Mouse (Mus musculus) c-Kit-negative CD71-positive TER-119-positive erythroid progenitor cells, embryonic 14.5 days (primary cell): Measurements from ENCODE around the gene Supt20.
"Not testable (repeated sequence)": the region's sequence is repeated elsewhere in the genome, so short reads cannot be mapped to it uniquely, and the experiment has no call there.

Experiments used
- DNase-seq: peaks from one replicate; pipeline ENCODE4 v3.0.0-alpha.2; 2013; ENCODE audit warnings: low read depth, low spot score

Supt20 gene

DNA sequence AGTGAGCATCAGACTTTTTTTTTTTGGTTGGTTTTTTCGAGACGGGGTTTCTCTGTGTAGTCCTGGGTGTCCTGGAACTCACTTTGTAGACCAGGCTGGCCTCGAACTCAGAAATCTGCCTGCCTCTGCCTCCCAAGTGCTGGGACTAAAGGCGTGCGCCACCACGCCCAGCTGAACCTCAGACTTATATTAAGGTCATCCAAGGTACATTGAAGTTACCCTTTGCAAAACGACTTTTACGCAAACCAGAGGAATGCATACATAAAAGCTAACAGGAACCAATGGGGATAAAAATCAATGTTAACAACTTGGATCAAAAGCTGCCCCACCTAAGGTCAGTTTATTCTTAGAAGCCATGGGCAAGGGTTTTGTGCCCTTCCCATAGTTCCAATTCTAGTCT lies 11.5 kb downstream of the Supt20 start:
- DNase-seq, result not testable (repeated sequence)

DNA sequence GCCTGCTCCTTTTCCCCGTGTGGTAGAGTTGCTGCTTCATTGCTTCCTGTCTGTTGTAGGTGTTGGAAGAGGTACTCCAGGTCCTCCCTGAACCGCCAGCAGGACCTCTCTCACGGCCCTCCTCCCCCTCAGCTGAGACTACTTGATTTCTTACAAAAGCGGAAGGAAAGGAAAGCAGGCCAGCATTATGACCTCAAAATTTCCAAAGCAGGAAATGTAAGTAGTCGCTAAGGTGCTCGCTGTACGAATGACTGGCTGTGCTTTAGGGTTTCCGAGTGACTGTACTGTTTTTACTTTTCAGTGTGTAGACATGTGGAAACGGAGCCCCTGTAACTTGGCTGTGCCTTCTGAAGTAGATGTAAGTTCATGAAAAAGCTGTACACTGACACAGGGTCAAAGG lies 16.4 kb downstream of the Supt20 start:
- no peak for DNase-seq

DNA sequence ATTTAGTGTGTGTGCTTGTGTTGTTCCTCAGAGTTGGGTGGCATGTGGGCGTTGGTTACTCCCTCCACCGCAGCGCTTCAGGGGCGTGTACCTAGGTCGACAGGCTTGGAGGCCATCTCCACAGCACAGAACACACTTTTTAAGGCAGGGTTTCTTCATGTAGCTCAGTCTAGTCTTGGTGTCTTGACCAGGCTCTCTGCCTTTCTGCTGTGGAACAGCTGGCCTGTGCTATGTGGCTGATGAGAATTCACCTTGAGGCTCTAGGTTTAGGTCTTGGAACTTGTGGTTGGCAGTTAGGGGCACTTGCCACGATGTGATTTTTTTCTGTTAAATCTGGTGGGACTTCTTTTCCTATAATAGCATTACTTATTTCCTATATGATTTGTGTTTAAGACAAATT lies 21.6 kb downstream of the Supt20 start, which contains the start of gene Gm21958:
Gm21958 (minus strand) TSS at position 101 of the 400 bp plus-strand sequence.
- no peak for DNase-seq

DNA sequence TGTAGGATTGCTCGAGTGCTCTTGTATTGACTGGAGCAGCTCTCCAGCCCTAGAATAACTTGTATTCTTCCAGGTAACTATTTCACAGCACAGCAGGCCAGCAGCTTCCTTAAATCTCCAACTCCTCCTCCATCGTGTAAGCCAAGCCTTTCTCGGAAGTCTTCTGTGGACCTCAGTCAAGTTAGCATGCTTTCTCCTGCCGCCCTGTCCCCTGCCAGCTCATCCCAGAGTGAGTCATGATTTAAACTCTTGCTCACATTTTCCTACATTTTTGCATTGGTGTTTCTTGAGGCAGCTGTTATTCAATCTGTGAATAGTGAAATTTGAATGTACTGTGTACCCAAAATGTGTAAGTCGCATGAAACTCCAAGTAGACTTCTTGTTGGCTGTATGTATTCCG lies 22.9 kb downstream of the Supt20 start:
- DNase-seq, result no peak

DNA sequence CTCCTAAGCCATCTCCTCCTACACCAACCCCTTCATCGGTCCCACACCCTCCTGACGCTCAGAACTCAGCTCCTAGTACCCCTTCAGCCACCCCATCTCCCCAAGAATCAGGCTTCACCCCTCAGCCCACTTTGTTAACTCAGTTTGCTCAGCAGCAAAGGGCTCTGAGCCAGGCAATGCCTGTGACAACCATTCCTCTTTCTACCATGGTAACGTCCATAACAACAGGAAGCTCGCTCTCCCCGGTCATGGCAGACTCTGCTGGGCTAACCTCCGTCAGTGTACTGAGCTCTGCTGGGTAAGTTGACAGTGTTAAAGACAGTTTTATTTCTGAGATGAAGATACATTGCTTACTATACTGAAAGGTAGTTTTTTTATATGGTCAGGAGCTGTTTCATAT lies 24.7 kb downstream of the Supt20 start:
- no peak for DNase-seq

DNA sequence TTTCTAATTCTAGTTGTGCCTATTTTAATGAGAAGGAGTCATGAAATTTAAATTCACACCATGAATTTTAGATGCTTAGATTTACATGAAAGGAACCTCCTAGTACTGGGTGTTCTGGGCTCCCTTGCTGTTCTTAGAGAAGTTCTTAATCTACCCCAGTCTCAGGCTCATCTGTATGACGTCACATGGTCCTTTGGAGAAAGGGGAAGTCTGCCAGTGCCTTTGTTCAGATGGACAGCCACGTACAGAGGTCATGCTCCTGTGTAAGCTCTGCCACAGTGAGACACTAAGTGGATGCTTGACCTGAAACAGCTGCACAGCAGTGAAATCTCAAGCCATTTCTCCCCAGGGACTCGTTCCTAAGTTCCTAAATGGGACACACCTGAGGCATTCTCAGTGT lies 26.3 kb downstream of the Supt20 start:
- DNase-seq, result no peak

DNA sequence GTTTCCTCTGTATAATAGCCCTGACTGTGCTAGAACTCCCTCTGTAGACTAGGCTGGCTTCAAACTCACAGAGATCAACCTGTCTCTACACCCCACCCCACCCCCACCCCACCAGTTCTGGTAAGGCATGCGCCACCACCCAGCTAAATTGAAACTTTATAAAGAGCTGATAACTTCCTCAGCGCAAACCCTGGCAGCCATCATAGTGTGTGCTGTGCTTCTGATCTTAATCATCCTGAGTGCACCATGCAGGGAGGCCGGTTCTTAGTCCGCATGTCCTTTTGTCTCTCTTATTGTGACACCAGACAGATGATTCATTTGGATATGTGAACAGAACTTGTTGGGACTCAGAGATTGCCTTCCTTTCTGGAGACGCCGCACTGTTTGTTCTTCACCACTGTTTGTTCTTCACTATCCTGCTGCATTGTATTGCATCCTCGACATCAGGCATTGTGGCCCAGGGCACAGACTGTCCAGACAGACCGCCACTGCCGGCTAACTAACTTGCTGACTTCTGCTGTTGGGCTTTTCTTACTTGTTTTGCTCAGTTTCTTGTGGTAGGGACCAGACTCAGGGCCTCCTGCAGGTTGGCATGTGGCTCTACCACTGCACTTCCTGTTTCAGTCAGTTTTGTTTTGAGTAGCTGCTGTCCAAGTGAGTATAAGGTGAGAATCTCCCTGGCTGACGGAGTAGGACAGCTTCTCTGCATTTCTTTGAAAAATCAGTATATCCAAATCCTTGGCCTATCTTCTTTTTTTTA lies 31.3 kb downstream of the Supt20 start:
- no peak for DNase-seq

DNA sequence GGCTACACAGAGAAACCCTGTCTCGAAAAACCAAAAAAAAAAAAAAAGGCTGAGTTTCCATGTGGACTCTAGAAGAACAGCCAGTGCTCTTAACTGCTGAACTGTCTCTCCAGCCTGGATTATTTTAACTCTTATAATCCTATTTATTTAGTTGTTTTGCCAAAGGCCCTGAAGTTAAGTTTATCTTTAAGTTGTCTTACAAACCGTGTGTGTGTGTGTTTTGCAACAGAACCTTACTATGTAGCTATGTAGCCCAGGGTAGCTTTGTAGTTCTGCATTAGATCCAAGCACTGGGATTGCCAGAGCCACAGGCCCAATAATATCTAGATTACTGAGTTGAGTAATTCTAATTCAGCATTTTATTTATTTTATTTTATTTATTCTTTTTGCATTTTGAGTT lies 32.7 kb downstream of the Supt20 start:
- no peak for DNase-seq

DNA sequence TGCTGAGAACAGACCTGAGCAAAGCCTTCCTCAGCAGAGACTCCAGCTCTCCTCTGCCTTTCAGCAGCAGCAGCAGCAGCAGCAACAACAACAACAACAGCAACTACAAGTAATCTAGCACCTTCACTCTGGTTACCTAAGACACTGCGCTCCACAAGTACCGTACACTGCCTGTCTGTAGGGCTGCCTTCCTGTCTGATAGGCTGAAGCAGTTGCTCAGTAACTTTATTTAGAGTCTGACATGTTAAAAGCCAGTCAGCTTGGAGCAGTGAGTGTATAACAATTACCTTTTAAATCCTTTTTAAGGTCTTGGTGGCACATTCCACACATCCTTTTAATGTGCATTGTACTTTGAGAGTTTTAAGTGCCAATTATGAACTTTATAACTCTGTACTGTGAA lies 35.0 kb downstream of the Supt20 start:
- no peak for DNase-seq

DNA sequence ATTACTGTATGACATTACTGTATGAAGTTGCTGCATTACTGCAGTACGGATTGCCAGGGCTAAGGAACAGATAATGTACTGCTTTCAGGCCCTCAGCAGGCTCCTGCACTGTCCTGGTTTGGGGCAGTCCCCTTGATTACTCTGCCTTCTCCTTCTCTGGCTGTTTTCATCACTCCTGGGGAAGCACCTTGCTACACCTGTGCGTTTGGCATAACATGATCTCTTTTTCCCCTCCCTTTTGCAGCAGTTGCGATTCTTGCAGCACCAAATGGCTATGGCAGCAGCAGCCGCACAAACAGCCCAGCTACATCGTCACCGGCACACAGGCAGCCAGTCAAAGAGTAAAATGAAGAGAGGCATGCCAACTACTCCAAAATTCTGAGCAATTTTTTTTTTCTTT lies 35.5 kb downstream of the Supt20 start:
- DNase-seq, result no peak

DNA sequence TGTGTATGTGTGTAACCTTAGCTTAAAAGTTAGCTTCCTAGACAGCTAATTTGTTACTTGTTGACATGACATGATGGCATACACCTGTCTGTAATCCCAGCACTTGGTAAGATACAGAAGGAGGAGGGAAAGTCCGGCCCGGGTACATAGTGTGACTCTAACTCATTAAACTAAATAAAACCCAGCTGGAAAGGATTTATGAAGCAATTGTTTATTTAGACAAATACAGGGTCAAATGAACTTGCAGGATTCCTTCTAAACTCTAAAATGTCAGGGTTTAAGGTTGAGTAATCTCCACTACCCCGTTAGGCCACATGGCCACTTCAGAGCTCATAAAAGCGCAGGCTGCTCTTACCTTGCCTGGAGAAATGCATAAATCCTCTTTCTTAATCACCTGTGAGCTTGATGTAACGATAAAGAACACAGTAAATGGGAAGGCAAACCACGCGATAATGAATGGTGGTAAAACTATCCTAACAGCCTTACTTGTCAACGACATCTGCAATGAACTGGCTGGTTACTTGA lies 39.1 kb downstream of the Supt20 start:
- DNase-seq, result no peak

DNA sequence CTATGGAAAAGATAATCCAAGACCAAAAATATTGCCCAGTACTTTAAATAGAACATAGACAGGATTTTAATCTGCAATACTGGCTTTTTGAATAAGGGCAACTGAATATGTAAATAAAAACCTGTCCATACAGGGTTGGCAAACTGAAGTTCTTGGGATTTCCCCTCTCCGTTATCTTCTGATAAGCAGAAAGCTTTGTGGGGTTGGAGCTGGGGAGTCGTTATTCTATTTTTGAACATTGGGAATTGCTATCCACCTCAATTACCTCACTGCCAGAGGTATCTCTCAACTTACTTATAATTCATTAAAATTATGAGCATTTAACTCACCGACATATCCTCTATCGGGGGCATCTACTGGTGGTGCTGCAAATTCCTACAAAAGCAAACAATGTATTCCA lies 39.8 kb downstream of the Supt20 start:
- no peak for DNase-seq

DNA sequence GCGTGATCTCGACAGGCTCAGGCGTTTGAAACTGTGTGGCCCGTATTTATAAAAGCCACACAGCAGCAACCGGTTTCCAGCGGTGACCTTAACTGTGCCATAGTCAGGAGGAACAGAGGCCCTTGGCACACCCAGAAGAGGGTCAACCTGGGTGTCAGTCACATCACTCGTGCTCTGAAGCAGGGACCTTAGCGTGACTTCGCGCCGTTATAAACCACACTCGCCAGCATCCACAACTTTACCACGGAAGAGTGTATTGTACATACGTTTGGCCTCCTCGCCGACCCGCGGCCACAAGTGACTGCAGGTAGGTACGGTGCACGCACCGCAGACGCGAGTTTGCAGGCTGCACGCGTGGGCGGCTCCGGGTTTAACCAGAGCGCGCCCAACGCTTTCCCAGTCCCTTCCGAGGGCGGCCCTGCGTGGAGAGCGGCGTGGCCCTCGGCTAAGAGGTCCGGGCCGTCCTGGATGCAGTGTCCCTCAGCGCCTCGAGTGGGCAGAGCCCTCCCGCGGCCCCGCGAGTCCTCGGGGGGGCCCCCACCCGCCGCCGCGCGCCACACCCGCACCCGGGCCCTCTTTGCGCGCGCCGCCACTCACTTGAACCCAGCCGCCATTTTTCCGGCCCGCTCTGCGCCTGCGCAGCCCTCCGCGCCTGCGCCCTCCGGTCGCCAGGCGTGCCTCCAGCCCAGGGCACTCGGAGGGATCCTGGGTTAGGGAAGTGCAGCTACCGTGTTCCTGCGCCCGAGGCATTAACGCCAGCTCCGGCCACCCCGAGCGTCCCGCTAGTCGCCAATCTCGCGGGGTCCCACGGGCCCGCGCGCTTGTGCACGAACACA lies 42.0 kb downstream of the Supt20 start:
- DNase-seq, result peak; percentile 81

DNA sequence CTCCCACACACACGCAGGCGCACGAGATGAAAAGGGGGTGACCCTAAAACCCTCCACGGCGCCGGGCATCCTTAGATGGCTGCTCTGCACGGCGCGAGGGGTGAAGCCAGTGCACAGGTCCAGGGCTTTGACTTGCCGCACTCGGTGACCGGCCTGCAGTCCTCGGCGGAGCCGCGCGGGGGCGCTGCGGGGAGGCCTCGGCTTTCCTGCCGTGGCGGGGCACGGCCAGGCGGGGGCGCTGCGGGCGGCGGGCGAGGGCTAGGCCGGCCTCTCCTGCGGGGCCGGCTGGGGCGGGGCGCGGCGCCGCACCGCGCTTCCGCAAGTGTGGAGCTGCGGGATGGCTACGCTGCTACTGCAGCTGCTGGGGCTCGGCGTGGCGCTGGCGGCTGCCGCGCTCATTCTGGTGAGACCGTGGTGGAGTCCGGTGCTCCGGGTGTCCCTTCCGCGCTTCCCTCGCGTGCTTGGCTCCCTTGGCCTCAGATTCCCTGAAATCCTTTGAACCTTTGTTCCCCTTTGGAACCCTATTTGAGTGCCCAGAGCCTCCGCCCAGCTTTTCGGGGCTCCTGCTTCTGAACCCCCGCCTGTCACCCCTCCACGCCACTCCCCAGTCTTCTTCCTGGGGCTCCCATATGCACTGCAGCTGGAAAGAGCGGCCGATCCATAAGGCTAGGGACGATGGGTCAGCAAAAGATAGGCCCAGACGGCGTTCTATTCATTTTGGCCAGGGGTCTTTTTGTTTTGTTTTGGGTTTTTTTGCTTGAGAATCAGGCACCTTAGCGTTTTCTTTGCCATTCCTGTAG lies 42.8 kb downstream of the Supt20 start, which contains the start of the genes Exosc8 and Alg5:
Exosc8 (minus strand) TSS at position 147 of the 800 bp plus-strand sequence.
Alg5 (plus strand) TSS at position 293 of the 800 bp plus-strand sequence.
- DNase-seq, result peak; percentile 69

DNA sequence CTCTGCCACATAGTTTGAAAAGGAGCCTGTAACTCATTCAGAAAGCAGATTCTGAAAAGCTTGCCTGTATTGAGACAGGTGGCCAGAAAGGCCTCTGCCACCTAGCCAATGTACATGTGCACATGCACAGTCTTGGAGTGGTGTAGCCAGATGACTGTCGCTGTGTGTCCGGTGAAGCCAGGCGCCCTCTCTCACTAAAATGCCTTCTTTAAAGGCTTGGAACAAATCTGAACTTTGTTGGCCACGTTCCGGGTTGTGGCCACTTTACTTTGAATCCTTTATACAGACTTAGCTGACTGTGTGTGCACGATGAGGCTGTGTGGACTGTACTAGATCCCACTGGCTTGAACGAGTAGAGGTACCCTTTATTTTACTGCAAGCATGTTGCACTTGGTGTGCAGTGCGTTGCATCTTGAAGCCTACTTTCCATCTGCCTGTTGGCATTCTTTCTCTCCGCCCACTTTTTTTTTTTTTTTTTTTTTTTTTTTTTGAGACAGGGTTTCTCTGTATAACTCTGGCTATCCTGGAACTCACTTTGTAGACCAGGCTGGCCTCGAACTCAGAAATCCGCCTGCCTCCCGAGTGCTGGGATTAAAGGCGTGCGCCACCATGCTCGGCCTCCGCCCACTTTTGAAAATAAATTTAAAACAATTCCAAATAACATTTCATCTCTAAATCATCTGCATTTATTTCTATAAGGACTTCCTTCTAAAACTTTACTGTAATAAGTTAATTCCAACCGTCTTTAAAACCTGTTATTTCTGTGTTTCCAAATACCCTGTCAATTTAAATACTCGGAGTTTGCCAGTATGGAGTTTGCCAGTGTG lies 43.7 kb downstream of the Supt20 start:
- no peak for DNase-seq

DNA sequence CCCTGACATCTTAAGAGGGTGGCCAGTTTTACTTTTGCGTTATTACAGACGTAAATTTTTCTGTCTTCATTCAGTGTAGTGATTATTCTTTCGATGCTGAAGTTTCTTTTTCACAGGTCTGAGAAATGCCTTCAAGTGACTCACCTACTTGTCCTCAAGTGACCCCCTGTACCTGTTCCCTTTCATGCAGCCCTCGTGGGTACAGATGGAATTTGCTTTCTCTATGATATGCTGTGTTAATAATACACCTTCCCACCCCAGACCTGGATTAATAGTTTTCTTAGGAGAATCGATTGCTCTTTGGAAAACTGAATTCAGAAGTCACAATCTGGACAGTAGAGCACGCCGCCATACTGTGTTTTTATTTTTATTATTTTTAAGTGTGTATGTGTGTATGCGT lies 44.7 kb downstream of the Supt20 start:
- no peak for DNase-seq

DNA sequence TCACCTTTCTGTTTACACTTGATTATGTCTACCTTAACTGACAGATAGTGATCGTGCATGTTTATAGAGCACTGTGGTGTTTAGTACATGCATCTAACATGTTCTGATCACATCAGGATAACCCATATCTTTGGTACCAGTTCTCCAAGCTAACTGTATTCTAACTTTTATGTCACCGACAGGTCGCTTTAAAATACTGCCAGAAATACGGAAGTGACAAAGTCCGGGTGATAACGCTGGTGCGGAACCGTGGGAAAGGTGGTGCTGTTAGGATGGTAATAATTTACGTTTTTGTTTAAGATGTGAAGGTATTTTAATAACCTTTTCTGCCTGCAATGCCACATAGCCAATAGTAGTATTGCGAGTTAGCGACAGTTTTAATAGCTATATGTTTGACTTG lies 49.4 kb downstream of the Supt20 start:
- no peak for DNase-seq

DNA sequence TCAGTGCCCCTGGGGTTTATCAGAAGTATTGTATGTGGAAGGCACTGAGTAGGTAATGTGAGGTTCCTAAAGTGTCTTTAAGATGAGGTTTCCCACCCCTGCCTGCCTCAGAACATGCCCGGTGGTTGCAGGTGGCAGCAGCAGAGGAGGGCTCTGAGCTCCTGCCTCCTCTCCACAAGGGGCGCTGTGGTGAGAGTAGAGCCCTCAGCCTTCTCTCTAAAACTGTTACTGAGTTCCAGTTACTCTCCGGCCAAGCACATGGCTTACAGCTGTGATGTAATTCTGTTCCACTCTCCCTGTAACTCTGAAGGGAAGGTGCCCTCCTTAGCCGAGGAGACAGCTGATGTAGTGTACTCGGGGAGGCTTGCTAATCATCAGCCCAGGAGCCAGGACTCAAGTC lies 53.2 kb downstream of the Supt20 start:
- DNase-seq, result no peak

DNA sequence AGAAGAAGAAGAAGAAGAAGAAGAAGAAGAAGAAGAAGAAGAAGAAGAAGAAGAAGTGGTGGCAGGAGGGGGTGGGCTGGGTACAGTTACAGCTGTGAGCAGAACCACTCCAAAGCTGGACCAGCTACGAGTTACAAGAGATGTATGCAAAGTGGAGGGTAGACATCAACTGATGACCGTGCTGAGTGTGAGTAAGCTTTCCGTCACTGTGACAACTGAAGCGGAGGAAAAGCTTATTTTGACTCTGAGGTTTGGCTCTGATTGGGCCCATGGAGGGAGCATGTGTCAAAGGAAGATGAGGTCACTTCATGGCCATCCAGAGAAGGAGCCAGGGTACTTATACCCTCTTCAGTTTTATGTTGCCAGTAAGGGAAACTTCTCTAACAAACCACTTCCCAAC lies 60.8 kb downstream of the Supt20 start:
- DNase-seq, result no peak

DNA sequence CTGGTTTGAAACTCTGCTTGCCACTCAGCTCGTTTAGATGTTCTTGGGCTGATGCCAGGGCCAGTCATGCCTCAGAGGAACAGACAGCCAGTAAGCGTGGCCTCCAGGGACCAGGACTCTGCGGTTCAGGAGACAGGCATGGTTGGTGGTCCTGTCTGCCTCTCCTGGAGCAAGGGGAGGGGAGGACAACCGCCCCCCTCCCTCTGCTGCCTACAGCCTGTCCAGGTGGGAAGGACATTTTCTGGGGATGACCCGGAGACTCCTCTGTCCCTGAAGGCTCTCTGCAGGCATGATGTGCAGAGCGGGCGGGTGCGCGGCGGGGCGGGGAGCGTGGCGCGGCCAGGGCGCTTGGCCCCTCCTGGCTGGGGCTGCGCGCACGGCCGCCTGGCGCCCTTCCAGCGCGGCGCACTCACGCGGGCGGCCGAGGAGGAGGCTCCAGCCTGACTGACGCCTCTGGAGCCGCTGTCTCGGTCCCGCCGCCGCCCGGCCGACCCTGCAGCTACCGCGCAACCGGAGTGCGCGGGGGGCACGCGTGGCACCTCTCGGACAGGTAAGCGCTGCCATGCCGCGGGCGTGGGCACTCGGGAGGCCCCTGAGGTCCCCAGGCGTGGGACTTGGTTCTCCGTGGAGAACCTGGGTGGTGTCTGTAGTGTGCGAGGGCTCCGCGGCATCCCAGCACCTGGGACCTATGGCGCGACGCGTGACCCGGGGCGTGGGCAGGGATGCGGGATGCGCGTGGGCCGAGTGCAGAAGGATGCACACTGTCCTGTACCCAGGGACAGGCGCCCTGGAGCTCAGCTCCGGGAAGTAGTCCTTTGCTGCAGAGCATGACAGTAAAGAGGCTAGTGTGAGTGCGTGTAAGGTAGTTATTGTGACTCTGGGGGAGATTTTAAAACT lies 62.8 kb downstream of the Supt20 start, which contains the start of gene Smad9:
Smad9 (plus strand) TSS at position 438 of the 897 bp plus-strand sequence.
- no peak for DNase-seq
